Mouse (Mus musculus): ENCODE measurements around the gene Tie1.
"Not testable (repeated sequence)": the region's sequence is repeated elsewhere in the genome, so short reads cannot be mapped to it uniquely, and the experiment has no call there.

The Tie1 gene

DNA sequence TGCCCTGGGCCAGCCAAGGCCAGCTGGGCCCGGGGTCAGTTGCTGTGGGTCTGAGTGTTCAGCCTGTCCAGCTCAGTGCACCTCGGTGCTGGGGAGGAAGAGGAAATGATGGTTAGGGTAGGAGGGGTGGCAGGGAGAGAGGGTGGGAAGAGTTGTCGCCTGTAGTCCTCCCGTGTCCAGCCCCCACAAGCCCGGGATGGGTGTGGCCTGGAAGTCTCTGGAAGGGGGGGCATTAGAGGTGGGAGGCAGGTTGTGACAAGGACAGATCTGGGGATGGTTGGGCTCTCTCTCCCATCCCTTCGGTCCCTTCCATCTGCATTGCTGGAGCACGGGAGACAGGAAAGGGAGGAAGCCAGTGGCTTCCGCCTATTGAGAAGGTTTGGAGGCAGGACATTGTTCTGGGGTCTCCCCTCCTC is at the start of gene Tie1:
Gene Tie1, minus strand, starts transcription at position 345 of the 416 bp plus-strand sequence.
- DNase-seq, result no peak

DNA sequence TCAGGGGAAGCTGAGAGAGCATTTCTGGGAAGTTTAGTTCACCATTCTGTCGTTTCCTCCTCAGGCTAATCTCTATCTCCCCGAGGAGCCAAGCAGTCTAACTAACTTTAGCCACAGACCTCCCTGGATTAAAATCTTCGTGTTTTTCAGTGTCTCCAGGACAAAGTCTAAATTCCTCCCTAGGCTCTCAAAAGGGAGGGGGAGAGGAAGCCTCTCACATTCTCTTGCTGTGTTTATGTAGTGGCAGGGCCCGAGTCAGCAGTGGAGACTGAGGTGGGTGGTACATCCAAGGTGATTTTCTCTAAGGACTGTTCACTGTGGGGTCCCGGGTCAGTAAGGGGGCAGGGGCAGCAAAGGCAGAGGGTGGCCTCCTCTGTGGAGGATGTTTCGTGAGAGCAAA is 47.9 kb upstream of the Tie1 start:
- no peak for DNase-seq

DNA sequence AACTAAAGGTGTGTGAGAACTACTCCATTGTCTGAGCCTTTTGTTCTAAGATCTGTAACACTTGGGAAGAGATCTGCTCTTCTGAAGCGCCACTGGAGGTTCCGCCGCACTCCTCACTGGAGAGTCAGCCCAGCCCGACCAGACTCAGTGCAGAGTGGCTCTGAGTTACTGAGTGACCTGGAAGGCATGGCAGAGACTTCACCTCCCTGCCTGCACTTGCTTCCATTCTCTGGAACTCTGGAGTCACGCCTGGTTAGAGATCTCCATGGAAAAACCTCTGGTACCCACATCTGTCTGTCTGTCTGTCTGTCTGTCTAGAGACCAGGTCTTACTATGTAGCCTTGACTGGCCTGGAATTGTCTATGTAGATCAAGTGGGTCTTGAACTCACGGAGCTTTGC is 45.7 kb upstream of the Tie1 start:
- DNase-seq, result no peak

DNA sequence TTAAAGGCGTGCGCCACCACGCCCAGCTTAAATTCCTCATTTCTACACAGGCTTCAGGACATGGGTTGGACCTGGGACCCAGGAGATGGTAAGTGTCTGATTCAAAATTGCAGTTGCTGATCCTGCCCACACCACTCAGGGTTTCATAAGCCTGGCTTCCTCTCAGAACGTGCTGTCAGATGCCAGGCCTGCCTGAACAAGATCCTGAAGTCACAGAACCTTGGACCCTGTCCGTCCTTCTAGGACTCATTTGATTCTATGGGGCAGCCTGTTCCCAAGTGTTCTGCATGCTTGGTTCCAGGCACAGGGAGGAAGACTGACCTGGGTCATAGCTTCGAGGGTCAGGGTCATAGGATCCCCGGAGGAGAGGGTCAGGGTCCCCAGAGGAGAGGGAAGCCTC is 43.7 kb upstream of the Tie1 start:
- DNase-seq, result no peak

DNA sequence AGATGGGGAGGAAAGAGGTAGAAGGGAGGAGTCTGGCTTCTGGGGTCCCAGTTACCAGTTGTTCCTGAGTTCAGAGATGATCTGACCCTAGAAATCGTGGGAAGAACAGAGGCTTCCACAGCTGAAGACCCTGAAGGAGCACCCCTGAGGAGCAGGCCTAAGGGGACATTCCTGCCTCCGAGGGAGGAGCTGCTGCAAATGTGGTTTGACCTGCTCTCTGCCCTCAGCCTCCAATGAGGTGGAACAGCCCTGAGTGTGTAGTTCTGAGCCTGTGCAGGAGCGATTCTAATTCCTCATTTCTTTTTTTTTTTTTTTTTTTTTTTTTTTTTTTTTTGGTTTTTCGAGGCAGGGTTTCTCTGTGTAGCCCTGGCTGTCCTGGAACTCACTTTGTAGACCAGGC is 43.3 kb upstream of the Tie1 start:
- no peak for DNase-seq

GRCm38 (mm10) chr4:118532663-118533062 is 42.8 kb upstream of the Tie1 start:
- no peak for DNase-seq

GRCm38 (mm10) chr4:118527720-118528119 is 37.9 kb upstream of the Tie1 start:
- no peak for DNase-seq

GRCm38 (mm10) chr4:118527335-118527681 is 37.4 kb upstream of the Tie1 start:
- no peak for DNase-seq

DNA sequence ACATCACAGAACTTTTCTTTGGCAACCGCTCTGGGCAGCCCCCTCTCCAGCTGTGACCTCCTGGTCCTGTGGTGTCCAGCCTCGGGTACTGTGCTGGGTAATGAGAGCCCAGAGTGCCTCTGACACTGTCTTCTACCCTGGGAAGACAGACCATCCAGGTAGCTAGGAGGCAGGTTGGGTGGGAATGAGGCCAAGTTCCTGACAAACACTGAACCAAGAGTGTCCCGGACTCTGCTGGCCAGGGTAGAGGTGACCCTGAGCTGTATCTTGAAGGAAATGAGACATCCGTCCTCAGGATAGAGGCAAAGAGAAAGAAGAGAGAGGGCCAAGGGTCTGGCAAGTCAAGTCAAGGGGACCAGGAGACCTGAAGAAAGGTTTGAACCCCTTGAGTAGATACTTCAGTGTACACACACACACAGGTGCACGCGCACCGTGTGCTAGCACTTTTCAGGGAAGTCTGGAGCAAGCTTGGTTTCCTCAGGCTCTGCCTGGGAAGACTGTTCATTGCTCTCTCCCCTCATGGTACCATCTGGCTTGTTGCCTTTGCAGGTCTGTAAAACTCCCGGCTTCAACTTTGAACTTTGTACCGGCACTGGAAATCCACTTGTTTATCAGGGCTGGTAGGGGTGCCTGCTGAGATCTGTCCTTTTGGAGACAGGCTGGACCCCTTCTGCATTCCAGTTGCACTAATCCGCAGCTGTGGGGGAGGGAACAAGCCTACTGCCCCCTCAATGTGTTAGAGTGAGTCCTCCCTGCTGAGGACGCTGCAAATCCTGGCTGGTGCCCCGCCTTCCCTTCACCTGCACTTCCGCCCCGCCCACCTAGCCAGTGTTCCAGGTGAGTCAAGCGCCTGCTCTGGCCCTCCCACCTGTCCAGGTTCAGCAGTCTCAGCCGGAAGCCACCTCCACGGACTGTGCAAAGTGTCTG is 36.8 kb upstream of the Tie1 start, which contains the start of gene 2610528J11Rik:
Gene 2610528J11Rik, plus strand, starts transcription at position 592 of the 927 bp plus-strand sequence.
- DNase-seq, result no peak

DNA sequence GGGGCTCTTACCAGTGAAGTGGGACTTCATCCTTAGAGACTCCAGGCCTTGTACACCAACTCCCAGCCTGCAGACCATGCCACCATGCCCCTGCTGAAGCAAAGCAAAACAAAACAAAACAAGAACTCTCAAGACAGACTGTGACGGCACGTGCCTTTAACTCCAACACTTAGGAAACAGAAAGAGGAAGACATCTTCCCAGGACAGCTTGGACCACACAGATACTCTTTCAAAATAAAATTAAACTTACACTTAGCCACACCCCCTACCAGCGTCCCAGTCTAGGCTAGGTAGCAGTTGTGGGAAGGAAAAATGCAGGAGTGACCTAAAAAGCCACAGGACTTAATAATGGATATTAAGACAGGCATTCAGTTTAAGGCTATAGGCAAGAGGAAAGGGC is 35.9 kb upstream of the Tie1 start:
- no peak for DNase-seq

GRCm38 (mm10) chr4:118523976-118524375 is 34.1 kb upstream of the Tie1 start:
- no peak for DNase-seq

GRCm38 (mm10) chr4:118522248-118522647 is 32.4 kb upstream of the Tie1 start:
- DNase-seq, result no peak

GRCm38 (mm10) chr4:118518208-118518607 is 28.3 kb upstream of the Tie1 start:
- no peak for DNase-seq

DNA sequence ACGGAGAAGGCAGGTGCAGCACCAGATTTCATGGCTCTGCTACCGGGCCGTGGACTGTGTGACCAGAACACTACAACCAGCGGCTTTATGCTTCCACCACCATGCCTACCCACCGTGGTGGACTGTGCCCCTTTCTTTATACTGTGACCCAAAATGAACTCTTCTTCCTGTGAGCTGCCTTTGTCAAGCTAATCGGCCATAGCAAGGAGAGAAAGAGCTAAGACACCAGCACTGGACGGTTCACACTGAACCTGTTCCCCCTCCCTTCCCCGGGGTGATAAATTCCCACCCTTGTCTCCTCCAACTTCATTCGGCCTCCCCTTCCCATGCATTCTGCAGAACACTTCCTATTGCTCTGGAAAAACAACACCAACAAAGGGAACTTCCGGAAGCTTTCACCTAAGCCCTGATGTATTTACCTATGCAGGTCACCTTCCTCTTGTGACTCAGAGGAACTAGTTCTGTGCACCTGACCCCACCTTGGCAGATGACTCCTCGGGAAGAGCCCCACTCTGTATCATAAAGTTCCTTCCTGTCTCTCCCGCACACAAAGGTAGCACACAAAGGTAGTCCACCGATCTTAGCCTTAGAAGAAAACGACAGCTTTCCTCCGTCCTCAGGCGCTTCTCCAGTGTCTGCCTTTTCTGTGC is 27.8 kb upstream of the Tie1 start:
- DNase-seq, result no peak

DNA sequence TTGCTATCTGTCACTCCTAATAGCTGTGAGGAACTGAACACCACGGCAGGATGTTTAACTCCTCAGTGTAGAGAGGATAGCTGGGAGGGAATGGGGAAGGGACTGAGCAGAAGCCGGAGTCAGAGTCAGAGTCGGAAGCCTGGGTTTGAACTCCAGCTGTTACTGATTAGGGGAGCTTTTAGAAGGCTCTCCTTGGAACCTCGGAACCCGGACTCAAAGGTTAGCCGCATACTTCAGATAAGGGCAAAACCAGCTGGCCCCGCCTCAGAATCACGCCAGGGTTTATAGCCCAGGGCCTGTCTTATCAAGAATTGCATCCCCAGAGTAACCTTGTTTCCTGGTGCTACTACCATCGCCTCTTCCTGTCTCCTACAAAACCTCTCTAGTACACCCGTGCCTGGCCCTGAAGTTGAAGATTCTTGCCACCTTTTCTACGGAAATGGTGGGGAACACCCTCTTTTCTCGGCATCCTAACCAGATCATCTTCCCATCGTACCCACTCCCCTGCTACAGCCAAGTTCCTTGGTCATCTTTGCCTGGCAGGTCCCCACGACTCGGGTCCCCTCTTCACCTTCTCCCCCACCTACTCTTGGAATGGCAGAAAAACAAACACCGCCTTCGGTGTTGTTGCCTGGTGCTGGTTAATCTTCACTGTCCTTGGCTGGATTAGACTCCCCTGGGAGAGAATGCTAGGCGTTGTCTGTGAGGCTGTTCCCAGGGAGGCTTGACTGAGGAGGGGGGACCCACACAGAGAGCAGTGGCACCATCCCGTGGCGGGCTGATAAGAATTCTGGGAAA is 27.0 kb upstream of the Tie1 start:
- no peak for DNase-seq

- no peak for DNase-seq
Observed at GRCm38 (mm10) chr4:118509050-118509449, 19.2 kb upstream of the Tie1 start.

GRCm38 (mm10) chr4:118507171-118507570 is 17.3 kb upstream of the Tie1 start:
- DNase-seq, result not testable (repeated sequence)

DNA sequence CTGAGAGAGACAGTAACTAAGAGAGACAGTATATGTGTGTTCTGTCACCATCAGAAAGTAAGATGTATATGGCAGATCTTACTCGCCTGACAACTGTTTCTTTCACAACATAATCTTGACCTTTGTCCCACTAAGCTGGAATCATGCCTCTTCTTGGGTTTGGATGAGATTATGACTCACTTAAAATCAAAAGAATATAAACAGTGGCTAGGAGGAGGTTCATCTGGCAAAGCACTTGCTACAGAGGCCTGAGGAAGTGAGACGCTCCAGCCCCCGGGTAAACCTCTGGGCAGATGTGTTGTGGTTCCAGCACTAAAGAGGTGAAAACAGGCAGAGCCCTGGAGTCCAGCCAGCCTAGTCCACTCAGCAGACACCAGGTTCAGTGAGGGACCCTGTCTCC is 15.7 kb upstream of the Tie1 start:
- no peak for DNase-seq

DNA sequence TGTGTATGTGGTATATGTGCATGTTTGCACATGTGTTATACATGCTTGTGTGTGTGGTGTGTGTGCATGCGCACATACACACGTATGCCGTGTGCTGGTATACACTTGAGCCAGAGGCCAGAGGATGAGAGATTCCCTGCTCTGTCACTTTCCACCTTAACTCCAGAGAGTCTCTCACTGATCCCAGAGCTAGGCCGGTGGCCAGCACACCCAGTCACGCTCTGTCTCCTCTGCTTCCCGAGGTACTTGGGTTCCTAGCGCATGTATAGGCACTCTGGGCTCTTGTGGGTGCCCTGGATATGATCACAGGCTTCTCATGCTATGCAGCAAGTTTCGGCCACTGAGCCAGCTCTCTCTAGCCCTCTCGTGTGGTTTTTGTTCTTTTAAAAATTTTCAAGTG is 10.9 kb upstream of the Tie1 start:
- DNase-seq, result no peak

DNA sequence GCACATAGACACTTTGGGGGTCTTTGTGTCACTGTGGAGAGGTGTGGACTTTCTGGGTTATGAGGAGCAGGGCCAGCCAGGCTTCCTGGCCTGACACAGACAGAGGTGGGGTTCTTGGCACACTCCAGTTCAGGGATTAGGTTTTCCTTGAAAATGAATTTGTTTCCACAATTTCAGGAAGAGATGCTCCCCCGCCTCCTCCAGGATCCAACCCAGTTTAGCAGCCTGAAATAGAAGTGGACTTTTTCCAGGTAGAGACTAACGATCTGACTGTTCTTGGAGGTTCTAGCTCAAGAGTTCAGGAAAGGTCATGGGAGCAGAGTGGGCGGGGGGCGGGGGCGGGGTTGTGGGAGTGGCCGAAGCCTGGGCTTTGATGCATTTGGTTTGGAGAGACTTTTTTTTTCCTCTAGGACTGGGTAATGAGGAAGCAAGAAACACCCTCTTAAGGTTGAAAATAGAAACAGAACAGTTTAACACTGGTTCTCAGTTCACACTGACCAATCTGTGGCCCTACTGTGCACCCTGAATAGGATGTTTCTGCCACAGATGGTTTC is 10.4 kb upstream of the Tie1 start:
- DNase-seq, result no peak

GRCm38 (mm10) chr4:118490461-118490860 is 600 bp upstream of the Tie1 start:
- no peak for DNase-seq

- no peak for DNase-seq
Observed at GRCm38 (mm10) chr4:118476773-118477530, 12.9 kb downstream of the Tie1 start.
